Mouse (Mus musculus): ENCODE measurements around the gene Rgl3.

Rgl3 gene

DNA sequence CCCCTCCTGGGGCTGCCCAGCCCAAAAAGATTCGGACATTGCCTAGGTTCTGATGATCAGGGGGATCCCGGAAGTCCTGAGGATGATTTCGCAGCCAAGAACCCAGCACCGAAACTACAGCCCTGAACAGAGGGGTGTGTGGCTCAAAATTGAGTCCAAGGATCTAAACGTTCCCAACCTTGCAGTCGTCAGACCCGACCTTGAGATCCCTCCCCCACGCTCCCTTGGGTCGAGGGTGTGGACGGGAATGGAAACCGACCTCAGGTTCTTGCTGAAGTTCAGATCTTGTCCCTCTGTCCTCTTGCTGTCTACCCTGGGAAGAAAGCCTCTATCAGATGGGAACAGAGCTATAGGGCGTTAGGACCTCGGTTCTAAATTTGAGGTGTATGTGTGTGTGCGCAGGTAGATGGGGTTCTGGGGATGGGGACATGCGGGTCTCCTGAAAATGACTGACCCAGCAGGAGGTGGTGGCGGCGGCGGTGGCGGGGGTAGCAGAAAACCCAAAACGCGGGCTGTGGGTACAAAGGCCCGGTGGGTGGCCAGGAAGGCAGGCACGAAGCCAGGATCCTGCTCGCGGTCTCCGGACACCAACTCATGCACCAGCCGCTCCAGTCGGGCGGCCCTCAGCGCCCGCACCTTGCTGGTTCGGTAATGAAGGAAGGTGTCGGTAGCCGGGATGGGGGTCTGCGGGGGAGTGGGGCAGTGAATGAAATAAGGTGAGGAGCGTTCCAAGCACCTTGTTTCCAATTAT is 1.5 kb downstream of the Rgl3 start:
- peak; percentile 68 to 82 for DNase-seq (ENCODE audit: inconsistent age in 2 of 2, low spot score in 1 of 2)

DNA sequence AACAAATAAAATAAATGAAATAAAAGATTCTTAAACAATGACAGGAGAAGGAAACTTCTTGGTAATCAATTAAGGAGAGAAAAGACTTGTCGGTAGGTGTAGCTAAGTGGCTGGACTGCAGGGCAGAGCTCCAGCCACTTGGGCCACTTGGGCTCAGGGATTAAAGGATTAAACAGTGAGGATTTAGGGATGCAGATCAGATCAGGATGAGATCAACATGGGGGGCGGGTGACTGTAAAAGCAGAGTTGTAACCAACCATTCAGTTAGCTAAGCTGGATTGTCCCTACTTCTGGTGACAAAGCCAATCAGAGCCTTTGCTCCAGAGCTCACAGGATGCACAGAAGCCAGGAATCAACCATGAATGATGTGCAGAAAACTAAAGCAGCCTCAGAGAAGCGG is 5.3 kb downstream of the Rgl3 start:
- no peak for DNase-seq (ENCODE audit: inconsistent age in 2 of 2, low spot score in 1 of 2)

DNA sequence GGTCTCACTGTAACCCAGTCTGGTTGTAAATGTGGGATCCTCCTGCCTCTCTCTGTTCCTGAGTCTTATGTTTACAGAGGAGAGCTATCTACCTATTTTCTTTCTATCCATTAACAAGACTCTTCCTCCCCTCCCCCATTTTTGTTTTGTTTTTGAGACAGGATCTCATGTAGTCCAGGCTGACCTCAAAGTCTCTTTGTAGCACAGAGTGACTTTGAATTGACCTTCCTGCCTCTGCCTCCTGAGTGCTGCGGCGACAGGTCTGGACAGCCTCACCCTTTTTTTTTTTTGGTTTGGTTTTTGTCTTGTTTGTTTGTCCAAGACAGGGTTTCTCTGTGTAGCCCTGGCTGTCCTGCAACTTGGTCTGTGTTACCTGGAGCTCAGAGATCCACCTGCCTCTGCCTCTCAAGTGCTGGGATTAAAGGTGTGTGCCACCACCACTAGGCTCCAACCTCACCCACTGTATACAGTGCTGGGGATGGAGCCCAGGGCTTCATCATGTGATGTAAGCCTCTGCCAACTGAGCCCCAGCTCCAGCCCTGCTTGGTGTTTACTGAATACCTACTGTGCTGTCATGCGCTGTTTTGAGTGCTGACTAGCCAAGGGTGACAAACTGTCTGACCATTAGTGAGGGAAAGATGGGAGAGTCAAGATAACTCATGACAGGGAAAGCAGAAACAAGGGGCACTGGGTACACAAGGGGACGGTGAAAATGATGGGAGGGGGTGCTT is 10.7 kb downstream of the Rgl3 start:
- no peak for DNase-seq (ENCODE audit: inconsistent age in 2 of 2, low spot score in 1 of 2)

DNA sequence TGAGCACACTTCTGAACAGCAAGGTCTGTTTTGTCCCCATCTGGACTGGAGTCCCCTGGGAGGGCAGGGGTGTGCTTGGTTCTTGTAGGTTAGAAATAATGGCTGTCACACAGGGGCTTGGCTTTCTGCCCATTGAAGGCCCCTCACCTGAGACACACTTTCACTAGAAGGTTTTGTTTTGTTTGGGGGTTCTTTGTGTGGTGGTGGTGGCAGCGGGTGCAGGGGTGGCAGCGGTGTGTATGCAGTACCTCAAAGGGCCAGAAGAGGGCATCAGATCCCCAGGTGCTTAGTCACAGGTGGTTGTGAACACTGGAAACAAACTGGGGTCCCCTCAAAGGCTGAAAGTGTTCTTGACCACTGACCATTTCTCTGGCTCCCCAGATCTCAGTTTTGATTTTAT is 11.3 kb downstream of the Rgl3 start:
- peak in 1 of 2 experiments; percentile 84 for DNase-seq (ENCODE audit: inconsistent age in 2 of 2, low spot score in 1 of 2)

GRCm38 (mm10) chr9:21977331-21977730 is 11.9 kb downstream of the Rgl3 start:
- DNase-seq (ENCODE audit: inconsistent age in 2 of 2, low spot score in 1 of 2) = no peak

DNA sequence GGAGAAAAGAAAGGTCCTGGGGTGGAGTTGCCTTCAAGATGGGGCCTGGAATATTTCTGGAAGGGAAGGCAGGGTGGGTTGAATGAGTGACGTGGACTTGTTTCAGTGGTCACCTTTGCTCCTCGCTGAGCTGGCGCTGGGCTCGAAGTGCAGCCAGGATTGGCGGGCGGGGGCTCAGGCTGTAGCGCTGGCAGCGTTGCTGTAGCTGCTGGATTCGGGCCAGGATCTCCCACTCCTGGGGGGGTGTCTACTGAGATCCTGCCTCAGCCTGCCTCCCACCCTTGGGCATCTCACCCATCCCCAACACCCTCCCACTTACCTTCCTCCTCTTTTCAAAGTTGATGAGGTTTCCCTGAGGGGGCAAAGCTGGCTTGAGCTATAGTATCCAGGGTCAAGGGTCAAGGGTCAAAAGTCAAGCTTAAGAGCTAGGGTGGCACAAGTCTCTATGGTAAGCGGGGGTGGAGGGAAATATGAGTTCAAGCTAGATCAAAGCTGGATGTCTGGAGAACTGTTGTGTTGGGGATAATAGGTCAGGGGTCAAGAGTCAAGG is 12.5 kb downstream of the Rgl3 start:
- no peak for DNase-seq (ENCODE audit: inconsistent age in 2 of 2, low spot score in 1 of 2)

- peak in 1 of 2 experiments; percentile 68 for DNase-seq (ENCODE audit: inconsistent age in 2 of 2, low spot score in 1 of 2)
Observed at GRCm38 (mm10) chr9:21969304-21969703, 19.9 kb downstream of the Rgl3 start.

DNA sequence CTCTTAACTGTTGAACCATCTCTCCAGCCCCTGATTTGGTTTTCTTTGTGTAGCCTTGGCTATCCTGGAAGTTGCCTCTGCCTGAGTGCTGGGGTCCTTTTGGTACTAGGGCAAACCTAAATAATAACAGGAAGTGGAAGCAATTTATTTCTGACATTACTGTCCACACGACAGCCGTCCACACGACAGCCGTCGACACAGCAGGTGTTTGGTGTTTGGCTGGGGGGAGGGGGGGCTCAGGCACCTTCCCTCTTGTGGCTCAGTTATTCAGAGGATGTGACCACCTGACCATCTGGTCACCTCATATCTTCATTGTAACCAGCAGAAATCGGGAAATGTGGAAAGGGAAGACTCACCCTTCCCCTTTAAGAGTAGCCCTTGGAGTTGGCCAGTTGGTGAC is 20.4 kb downstream of the Rgl3 start:
- DNase-seq (ENCODE audit: inconsistent age in 2 of 2, low spot score in 1 of 2) = no peak

DNA sequence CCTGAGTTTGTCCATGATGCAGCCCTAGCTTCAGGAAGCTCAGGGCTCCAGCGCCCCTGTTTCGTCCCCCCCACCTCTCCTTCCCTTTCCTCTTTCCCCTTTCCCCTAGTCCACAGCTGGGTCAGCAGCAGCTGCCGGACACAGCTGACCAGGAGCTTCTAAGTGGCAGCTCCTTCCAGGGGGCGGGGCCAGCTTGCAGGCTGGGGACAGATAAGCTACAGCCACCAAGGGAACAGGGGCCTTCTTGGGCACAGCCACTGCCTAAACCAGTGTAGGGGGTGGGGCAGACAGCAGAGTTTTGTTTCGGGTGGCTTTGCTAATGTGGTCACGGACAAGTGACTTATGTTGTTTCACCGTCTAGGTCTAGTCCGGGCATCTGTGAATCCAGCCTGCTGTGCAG is 25.8 kb downstream of the Rgl3 start, which contains the start of gene Epor:
Gene Epor (minus strand): TSS at position 90 of the 400 bp plus-strand sequence.
- DNase-seq (ENCODE audit: inconsistent age in 2 of 2, low spot score in 1 of 2) = peak in 1 of 2 experiments; percentile 55

DNA sequence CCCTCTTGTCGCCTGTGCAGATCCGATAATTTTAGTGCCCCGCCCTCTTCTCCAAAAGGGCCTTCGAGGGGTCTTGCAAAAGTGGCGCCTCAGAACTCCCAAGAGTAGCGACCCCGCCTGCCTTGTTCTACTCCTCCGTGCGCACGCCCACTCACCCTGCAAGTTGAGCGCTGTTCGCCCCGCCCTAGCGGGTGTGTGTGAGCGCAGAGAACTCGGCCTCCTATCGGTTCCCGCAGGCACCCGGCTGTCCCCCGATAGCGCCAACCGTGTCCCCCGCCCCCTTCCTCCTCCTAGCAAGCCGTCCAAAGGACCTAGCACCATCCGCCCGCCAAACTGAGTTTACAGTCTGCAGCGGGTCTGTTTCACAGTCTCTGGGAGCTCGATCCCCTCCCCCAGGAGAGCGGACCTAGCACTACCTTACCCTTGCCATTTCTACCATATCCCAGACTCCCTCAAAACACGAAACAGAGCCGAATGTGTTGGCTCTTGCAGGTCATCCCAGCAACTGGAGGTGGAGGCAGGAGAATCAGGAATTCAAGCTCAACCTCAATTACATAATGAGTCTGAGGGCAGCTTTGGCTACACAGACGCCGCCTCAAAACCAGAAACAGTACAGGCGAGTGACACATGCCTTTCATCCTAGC is 26.7 kb downstream of the Rgl3 start:
- peak; percentile 64 to 79 for DNase-seq (ENCODE audit: inconsistent age in 2 of 2, low spot score in 1 of 2)

GRCm38 (mm10) chr9:21962010-21962409 is 27.2 kb downstream of the Rgl3 start:
- peak in 1 of 2 experiments; percentile 58 for DNase-seq (ENCODE audit: inconsistent age in 2 of 2, low spot score in 1 of 2)

DNA sequence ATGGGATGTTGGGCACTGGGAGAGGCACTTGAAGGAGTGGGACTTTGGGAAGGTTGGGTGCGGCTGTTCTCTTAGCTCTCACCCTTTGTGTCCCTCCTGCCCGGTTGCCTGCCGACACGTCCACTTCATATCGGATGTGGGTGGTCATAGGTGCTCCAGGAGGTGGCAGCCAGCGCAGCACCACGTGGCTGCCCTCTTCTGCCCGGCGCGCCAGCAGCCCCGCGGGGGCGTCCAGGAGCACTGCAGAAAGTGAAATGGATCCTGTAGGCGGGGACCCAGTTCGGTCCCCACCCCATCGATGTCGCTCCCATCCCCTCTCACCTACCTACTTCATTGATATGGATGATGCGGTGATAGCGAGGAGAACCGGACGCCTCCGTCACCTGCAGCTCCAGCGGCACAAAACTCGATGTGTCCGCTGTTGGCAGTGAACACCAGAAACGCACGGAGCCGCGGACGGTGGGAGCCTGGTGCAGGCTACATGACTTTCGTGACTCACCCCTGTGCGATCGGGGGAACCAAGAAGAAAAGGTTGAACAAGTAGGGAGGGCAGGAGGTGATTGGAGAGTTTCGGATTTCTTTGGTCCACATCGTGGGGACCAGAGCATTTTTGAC is 27.8 kb downstream of the Rgl3 start:
- peak in 1 of 2 experiments; percentile 70 for DNase-seq (ENCODE audit: inconsistent age in 2 of 2, low spot score in 1 of 2)

GRCm38 (mm10) chr9:21960558-21961208 is 28.6 kb downstream of the Rgl3 start:
- DNase-seq (ENCODE audit: inconsistent age in 2 of 2, low spot score in 1 of 2) = peak in 1 of 2 experiments; percentile 55

GRCm38 (mm10) chr9:21960135-21960534 is 29.1 kb downstream of the Rgl3 start:
- no peak for DNase-seq (ENCODE audit: inconsistent age in 2 of 2, low spot score in 1 of 2)

DNA sequence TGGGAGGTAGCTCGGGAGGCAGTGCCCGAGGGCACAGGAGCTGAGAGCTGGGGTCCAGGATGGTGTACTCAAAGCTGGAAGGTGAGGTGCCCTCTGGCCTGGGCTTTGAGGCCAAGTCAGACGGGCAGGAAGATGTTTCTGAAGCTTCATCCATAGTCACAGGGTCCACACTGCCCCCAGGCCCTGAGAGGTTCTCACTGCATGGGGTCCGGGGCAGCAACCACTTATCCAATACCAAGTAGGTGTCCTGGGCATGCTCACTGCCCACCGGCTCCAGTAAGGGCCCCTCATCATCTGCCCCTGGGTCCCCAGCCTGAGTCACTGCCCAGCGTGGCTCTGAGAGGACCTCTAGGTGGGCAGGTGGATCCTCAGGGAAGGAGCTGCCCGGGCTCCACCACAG is 30.0 kb downstream of the Rgl3 start:
- no peak for DNase-seq (ENCODE audit: inconsistent age in 2 of 2, low spot score in 1 of 2)

DNA sequence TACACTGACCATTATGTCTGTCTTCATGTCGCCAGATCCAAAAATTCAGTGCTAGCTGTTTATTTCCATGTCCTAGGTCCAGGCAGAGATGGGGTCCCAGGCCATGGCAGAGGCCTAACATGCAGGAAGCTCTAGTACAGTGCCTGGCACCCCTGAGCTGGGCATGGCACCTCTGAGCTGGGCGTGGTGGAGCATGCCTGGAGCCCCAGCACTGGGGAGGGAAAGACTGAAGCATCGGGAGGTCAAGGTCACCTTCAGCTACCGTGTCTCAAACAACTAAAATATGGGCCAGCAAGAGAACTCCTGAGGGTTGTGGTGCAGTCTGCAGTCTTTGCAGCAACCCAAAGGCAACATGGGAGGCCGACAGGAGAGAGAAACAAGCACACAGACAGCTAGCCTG is 30.9 kb downstream of the Rgl3 start:
- DNase-seq (ENCODE audit: inconsistent age in 2 of 2, low spot score in 1 of 2) = peak in 1 of 2 experiments; percentile 54

- DNase-seq (ENCODE audit: inconsistent age in 2 of 2, low spot score in 1 of 2) = peak; percentile 98 to 100
Observed at GRCm38 (mm10) chr9:21955570-21956281, 33.5 kb downstream of the Rgl3 start, which contains the start of gene Swsap1. Gene Swsap1 (plus strand): TSS chr9:21955755.

- DNase-seq (ENCODE audit: inconsistent age in 2 of 2, low spot score in 1 of 2) = no peak
Observed at GRCm38 (mm10) chr9:21955225-21955569, 34.0 kb downstream of the Rgl3 start.

GRCm38 (mm10) chr9:21954635-21955034 is 34.6 kb downstream of the Rgl3 start:
- no peak for DNase-seq (ENCODE audit: inconsistent age in 2 of 2, low spot score in 1 of 2)

DNA sequence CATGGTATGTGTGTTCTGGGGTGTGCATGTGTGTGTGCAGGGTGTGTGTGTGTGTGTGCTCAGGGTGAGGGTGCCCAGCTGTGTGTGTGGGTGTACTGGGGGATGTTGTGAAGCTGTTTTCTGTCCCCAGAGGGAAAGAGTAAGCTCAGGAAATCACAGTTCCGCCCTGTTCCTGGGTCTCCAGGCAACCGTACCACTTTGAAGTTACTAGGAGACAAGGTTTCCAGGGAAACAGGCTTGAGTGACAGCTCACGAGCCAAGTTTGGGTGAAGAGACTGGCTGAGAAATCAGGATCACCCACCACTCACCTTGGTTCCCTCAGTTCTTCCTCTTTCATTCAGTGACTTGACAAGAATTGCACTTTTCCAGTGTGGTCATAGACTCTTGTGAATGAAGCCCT is 35.6 kb downstream of the Rgl3 start:
- DNase-seq (ENCODE audit: inconsistent age in 2 of 2, low spot score in 1 of 2) = no peak
